Mouse (Mus musculus) midbrain, embryonic 15.5 days (tissue): ENCODE data around the gene Rcbtb2. TPM values are rescaled to one million over a fixed set of nuclear protein-coding genes. Genes with fewer than 3 reads are reported as not detected.
"Not testable (repeated sequence)": the region's sequence is repeated elsewhere in the genome, so short reads cannot be mapped to it uniquely, and the experiment has no call there.

Experiments
- ATAC-seq: fragments of 200-750 bp; cut with Nextera tagmentation; replicated peaks from 2 replicates; pipeline ENCODE4 v1.8.0; 2017; ENCODE audit warnings: moderate TSS enrichment
- H3K27ac ChIP-seq: fragments of 300-500 bp; sonication (generic); 2 replicates; pipeline ENCODE4 v1.5.1; 2015; ENCODE audit warnings: mild to moderate bottlenecking, inconsistent platforms
- H3K27me3 ChIP-seq: fragments of 300-500 bp; sonication (generic); replicated peaks from 2 replicates; pipeline ENCODE4 v1.6.1; 2015; ENCODE audit warnings: inconsistent platforms
- H3K36me3 ChIP-seq: fragments of 300-500 bp; sonication (generic); replicated peaks from 2 replicates; pipeline ENCODE4 v1.6.1; 2015; ENCODE audit warnings: inconsistent platforms
- H3K4me1 ChIP-seq: fragments of 300-500 bp; sonication (generic); 2 replicates; pipeline ENCODE4 v1.6.1; 2015; ENCODE audit warnings: inconsistent platforms
- H3K4me2 ChIP-seq: fragments of 300-500 bp; sonication (generic); 2 replicates; pipeline ENCODE4 v1.6.1; 2015; ENCODE audit warnings: inconsistent platforms, mild to moderate bottlenecking, moderate library complexity
- H3K4me3 ChIP-seq: fragments of 300-500 bp; sonication (generic); 2 replicates; pipeline ENCODE4 v1.5.1; 2015; ENCODE audit warnings: mild to moderate bottlenecking, inconsistent platforms
- H3K9ac ChIP-seq: fragments of 300-500 bp; sonication (generic); 2 replicates; pipeline ENCODE4 v1.6.1; 2015; ENCODE audit warnings: mild to moderate bottlenecking, inconsistent platforms
- H3K9me3 ChIP-seq: fragments of 300-500 bp; sonication (generic); 2 replicates; pipeline ENCODE4 v1.6.1; 2016; ENCODE audit warnings: inconsistent platforms
- WGBS: fragments of 180-500 bp; shearing (Covaris S2); methylation state at CpG from one replicate; pipeline ENCODE4 v1.1.7; 2015; ENCODE audit warnings: mixed read lengths; 5-methylcytosine and 5-hydroxymethylcytosine counted together
- polyA plus RNA-seq: library from polyadenylated mRNA; unstranded; fragments of >200 nt; fragmentation: Nextera tagmentation; extraction: Ambion mirVana; gene quantifications from 2 replicates; pipeline ENCODE4 v1.2.1, GENCODE M21; 2015

The Rcbtb2 gene
- 60.3 and 68.6 TPM in 2 replicates for polyA plus RNA-seq

DNA sequence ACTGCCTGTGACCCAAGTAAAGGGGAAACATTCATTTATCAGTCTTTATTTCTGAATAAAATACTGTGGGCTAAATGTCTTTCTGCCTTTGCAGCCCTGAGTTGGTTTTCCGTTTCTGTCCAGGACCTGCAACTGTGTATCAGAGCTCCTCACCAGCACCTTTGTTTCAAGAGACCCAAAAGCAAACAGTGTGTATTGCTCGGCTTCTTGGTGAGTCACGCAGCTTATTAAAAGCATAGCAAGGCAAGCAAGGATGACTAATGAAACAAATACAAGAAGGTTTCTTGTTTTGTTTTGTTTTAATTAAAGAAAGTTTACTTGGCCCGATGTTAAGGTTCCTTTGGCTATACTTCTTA lies at the start of gene Rcbtb2:
Rcbtb2 (plus strand) TSS at position 115 of the 356 bp plus-strand sequence.
- H3K27me3 ChIP-seq, result no peaks in the 10 kb centered on the region
- 62% methylated on average over 4 of the region's 4 CpGs for WGBS
- no peak within 1 kb of the TSS for H3K4me2 ChIP-seq
- ATAC-seq, result no peak
- no peak within 1 kb of the TSS for H3K27ac ChIP-seq
- H3K9me3 ChIP-seq, result no peaks in the 10 kb centered on the region
- H3K4me3 ChIP-seq, result no peak within 1 kb of the TSS
- H3K4me1 ChIP-seq, result no peaks in the 10 kb centered on the region
- no peak within 1 kb of the TSS for H3K9ac ChIP-seq
- no peaks in the 10 kb centered on the region for H3K36me3 ChIP-seq

GRCm38 (mm10) chr14:73083563-73083962 lies 39.3 kb upstream of the Rcbtb2 start:
- H3K36me3 ChIP-seq, result no peaks in the 10 kb centered on the region
- no peak overlapping the region for H3K27ac ChIP-seq
- no peaks in the 10 kb centered on the region for H3K4me1 ChIP-seq
- H3K9ac ChIP-seq, result no peak overlapping the region
- 81% methylated on average over 2 of the region's 2 CpGs for WGBS
- no peak for ATAC-seq
- no peaks in the 10 kb centered on the region for H3K27me3 ChIP-seq
- no peaks in the 10 kb centered on the region for H3K9me3 ChIP-seq
- H3K4me2 ChIP-seq, result no peak overlapping the region
- H3K4me3 ChIP-seq, result no peak overlapping the region

DNA sequence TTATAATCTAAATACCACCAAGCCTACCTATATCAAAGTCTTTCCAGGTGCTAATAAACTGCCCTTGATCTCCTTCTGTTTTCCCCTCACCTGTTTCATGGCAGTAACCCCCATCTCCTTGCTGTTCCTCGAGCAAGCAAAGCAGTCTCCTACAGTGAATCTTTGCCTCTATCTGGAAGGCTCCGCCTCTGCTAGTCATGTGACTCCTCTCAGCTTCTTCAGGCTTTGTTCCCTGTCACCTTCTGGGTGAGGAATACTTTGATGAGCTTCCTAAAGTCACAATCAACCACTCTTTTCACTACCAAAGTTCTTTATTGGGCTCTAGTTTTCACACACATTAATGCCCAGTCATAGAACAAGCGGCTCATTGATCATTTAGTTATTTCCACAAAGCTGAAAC lies 36.4 kb upstream of the Rcbtb2 start:
- no peak overlapping the region for H3K27ac ChIP-seq
- 65% methylated on average over 3 of the region's 3 CpGs for WGBS
- ATAC-seq, result no peak

DNA sequence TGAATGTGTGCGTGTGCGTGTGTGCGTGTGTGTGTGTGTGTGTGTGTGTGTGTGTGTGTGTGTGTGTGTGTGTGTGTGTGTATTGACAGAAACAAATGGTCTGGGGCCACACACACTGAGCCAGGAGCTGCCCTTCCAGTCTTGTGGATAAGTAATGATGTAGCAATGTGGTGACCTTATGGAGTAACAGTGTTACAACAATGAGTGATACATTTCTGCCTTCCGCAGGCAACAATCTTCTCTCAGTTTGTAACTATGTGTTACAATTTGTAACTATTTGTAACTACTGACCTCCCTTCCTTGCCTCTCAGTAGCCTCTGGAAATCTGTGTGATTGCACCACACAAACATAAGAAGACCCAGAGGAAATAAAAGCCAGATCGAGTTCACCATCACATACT lies 35.6 kb upstream of the Rcbtb2 start:
- Histone ChIP-seq H3K4me3 (no peak overlapping the region), H3K27ac (no peak overlapping the region), H3K9ac (no peak overlapping the region), H3K9me3 (no peaks in the 10 kb centered on the region), H3K4me2 (no peak overlapping the region), H3K36me3 (no peaks in the 10 kb centered on the region), H3K4me1 (no peaks in the 10 kb centered on the region), H3K27me3 (no peaks in the 10 kb centered on the region)
- 74% methylated on average over 5 of the region's 5 CpGs for WGBS
- ATAC-seq, result no peak

More for the DNA sequence above, 36.4 kb upstream of the Rcbtb2 start:
- Histone ChIP-seq H3K9ac (no peak overlapping the region), H3K27me3 (no peaks in the 10 kb centered on the region), H3K4me3 (no peak overlapping the region), H3K4me1 (no peaks in the 10 kb centered on the region), H3K9me3 (no peaks in the 10 kb centered on the region), H3K4me2 (no peak overlapping the region), H3K36me3 (no peaks in the 10 kb centered on the region)

DNA sequence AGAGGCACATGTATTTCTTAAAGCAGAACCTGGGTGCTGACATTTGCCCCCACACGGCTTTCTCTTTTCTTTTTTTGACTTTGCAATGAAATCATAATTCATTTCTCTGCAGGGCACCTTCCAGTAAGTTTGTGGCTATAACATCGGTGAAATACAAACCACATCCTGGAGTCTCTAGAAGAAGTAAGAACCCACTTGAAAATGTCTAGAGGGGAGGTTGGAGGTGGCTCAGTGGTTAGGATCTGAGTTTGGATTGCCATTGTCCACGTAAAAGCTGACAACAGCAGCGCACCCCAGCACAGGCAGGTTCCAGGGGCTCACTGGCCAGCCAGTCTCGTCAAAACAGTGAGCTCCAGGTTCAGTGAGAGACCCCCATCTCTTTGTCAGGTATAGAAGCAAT lies 35.1 kb upstream of the Rcbtb2 start:
- Histone ChIP-seq H3K4me2 (no peak overlapping the region), H3K36me3 (no peaks in the 10 kb centered on the region), H3K9me3 (no peaks in the 10 kb centered on the region), H3K9ac (no peak overlapping the region), H3K27ac (no peak overlapping the region), H3K4me1 (no peaks in the 10 kb centered on the region), H3K4me3 (no peak overlapping the region), H3K27me3 (no peaks in the 10 kb centered on the region)
- no peak for ATAC-seq
- WGBS, result 92% methylated on average over 5 of the region's 5 CpGs

DNA sequence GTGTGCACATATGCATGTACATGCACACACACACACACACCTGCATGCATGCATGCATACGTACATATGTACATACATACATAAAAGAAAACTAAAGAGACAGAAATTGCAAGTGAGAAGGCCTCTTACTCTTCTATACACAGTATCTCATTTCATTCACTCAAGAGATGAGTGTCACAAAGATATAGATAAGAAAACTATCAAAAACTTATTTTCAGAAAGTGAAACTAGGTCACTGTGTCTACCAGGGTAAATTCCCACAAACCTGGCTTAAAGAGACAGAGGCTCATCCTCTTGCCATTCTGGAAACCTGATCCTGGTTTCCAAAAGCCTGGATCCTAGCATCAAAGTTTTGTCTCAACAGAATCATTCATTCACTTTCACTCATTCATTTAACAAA lies 34.6 kb upstream of the Rcbtb2 start:
- Histone ChIP-seq H3K27ac (no peak overlapping the region), H3K4me2 (no peak overlapping the region), H3K9ac (no peak overlapping the region), H3K9me3 (no peaks in the 10 kb centered on the region), H3K4me1 (no peaks in the 10 kb centered on the region), H3K4me3 (no peak overlapping the region), H3K27me3 (no peaks in the 10 kb centered on the region), H3K36me3 (no peaks in the 10 kb centered on the region)
- ATAC-seq, result no peak
- 95% methylated on average over 1 of the region's 1 CpGs for WGBS

- H3K27me3 ChIP-seq, result no peaks in the 10 kb centered on the region
- no peaks in the 10 kb centered on the region for H3K36me3 ChIP-seq
- WGBS, result 89% methylated on average over 3 of the region's 3 CpGs
- H3K27ac ChIP-seq, result no peak overlapping the region
- no peak overlapping the region for H3K9ac ChIP-seq
- H3K4me2 ChIP-seq, result no peak overlapping the region
- no peaks in the 10 kb centered on the region for H3K9me3 ChIP-seq
- no peak overlapping the region for H3K4me3 ChIP-seq
- H3K4me1 ChIP-seq, result no peaks in the 10 kb centered on the region
- no peak for ATAC-seq
Observed at GRCm38 (mm10) chr14:73092871-73093270, 30.0 kb upstream of the Rcbtb2 start.

- no peak for ATAC-seq
Observed at GRCm38 (mm10) chr14:73094802-73095550, 27.9 kb upstream of the Rcbtb2 start.

GRCm38 (mm10) chr14:73098677-73099387 lies 24.0 kb upstream of the Rcbtb2 start:
- peak; percentile 30; the same call in 1 of the 2 replicates for ATAC-seq
- Histone ChIP-seq H3K27me3 (no peaks in the 10 kb centered on the region), H3K9ac (no peak overlapping the region), H3K27ac (no peak overlapping the region), H3K9me3 (no peaks in the 10 kb centered on the region), H3K4me1 (no peaks in the 10 kb centered on the region), H3K36me3 (no peaks in the 10 kb centered on the region), H3K4me3 (no peak overlapping the region), H3K4me2 (no peak overlapping the region)
- WGBS, result 41% methylated on average over 10 of the region's 10 CpGs

More at GRCm38 (mm10) chr14:73094802-73095550, 27.9 kb upstream of the Rcbtb2 start:
- Histone ChIP-seq H3K27me3 (no peaks in the 10 kb centered on the region), H3K4me3 (no peak overlapping the region), H3K4me2 (no peak overlapping the region), H3K36me3 (no peaks in the 10 kb centered on the region), H3K4me1 (no peaks in the 10 kb centered on the region), H3K9ac (no peak overlapping the region), H3K27ac (no peak overlapping the region), H3K9me3 (no peaks in the 10 kb centered on the region)
- WGBS, result 79% methylated on average over 13 of the region's 13 CpGs

GRCm38 (mm10) chr14:73102270-73102865 lies 20.5 kb upstream of the Rcbtb2 start:
- ATAC-seq, result no peak
- no peak overlapping the region for H3K4me3 ChIP-seq
- WGBS, result 68% methylated on average over 12 of the region's 12 CpGs
- no peak overlapping the region for H3K27ac ChIP-seq
- no peaks in the 10 kb centered on the region for H3K9me3 ChIP-seq
- H3K4me2 ChIP-seq, result no peak overlapping the region
- no peak overlapping the region for H3K9ac ChIP-seq
- no peaks in the 10 kb centered on the region for H3K4me1 ChIP-seq
- H3K27me3 ChIP-seq, result no peaks in the 10 kb centered on the region
- H3K36me3 ChIP-seq, result no peaks in the 10 kb centered on the region

GRCm38 (mm10) chr14:73102986-73103385 lies 19.9 kb upstream of the Rcbtb2 start:
- not testable (repeated sequence) for H3K27me3 ChIP-seq, H3K9ac ChIP-seq, H3K4me1 ChIP-seq, ATAC-seq, H3K27ac ChIP-seq, H3K4me2 ChIP-seq, H3K4me3 ChIP-seq, H3K36me3 ChIP-seq, H3K9me3 ChIP-seq
- 30% methylated on average over 4 of the region's 4 CpGs for whole genome bisulfite sequencing

GRCm38 (mm10) chr14:73104913-73105312 lies 17.9 kb upstream of the Rcbtb2 start:
- no peak overlapping the region for H3K4me3 ChIP-seq
- no peak overlapping the region for H3K4me2 ChIP-seq
- ATAC-seq, result no peak
- H3K27ac ChIP-seq, result no peak overlapping the region
- WGBS, result 80% methylated on average over 6 of the region's 6 CpGs
- no peaks in the 10 kb centered on the region for H3K36me3 ChIP-seq
- H3K27me3 ChIP-seq, result no peaks in the 10 kb centered on the region
- H3K4me1 ChIP-seq, result no peaks in the 10 kb centered on the region
- H3K9me3 ChIP-seq, result no peaks in the 10 kb centered on the region
- H3K9ac ChIP-seq, result no peak overlapping the region
